Mouse (Mus musculus) limb, embryonic 10.5 days (tissue): ENCODE data around the gene Sipa1l3. TPM values are rescaled to one million over a fixed set of nuclear protein-coding genes. Genes with fewer than 3 reads are reported as not detected.

ENCODE experiments used
- DNase-seq: peaks from one replicate; pipeline ENCODE4 v3.0.0-alpha.2; 2017; ENCODE audit warnings: low spot score
- H3K27ac ChIP-seq: fragments of 300-500 bp; sonication (generic); 2 replicates; pipeline ENCODE4 v1.5.1; 2016; ENCODE audit warnings: mild to moderate bottlenecking
- H3K27me3 ChIP-seq: fragments of 300-500 bp; sonication (generic); 2 replicates; pipeline ENCODE4 v1.6.1; 2016; ENCODE audit warnings: low read depth, mild to moderate bottlenecking; ENCODE audit not compliant: poor library complexity, severe bottlenecking
- H3K36me3 ChIP-seq: fragments of 300-500 bp; sonication (generic); 2 replicates; pipeline ENCODE4 v1.6.1; 2016; ENCODE audit warnings: mild to moderate bottlenecking, moderate library complexity
- H3K4me1 ChIP-seq: fragments of 300-500 bp; sonication (generic); 2 replicates; pipeline ENCODE4 v1.6.1; 2016
- H3K4me3 ChIP-seq: fragments of 300-500 bp; sonication (generic); 2 replicates; pipeline ENCODE4 v1.5.1; 2016; ENCODE audit warnings: mild to moderate bottlenecking, moderate library complexity
- H3K9me3 ChIP-seq: fragments of 300-500 bp; sonication (generic); replicated peaks from 2 replicates; pipeline ENCODE4 v1.6.1; 2016; ENCODE audit warnings: mild to moderate bottlenecking
- WGBS: fragments of 180-500 bp; shearing (Covaris S2); methylation state at CpG from one replicate; pipeline ENCODE4 v1.1.7; 2016; 5-methylcytosine and 5-hydroxymethylcytosine counted together
- polyA plus RNA-seq: library from polyadenylated mRNA; unstranded; fragments of >200 nt; fragmentation: Nextera tagmentation; extraction: Ambion mirVana; gene quantifications from 2 replicates; pipeline ENCODE4 v1.2.1, GENCODE M21; 2016

Sipa1l3 gene
- polyA plus RNA-seq, 1 experiment from 2014 or later: 12.6 TPM

GRCm38 (mm10) chr7:29521841-29522575 lies 3.6 kb upstream of the Sipa1l3 start:
- peaks cover 16% of the 10 kb centered on the region for H3K4me1 ChIP-seq
- no peaks in the 10 kb centered on the region for H3K36me3 ChIP-seq
- no peak overlapping the region for H3K27ac ChIP-seq
- WGBS: 60% methylated on average over 5 of the region's 5 CpGs
- DNase-seq: peak; percentile 88
- H3K4me3 ChIP-seq: no peak overlapping the region
- no peaks in the 10 kb centered on the region for H3K9me3 ChIP-seq
- H3K27me3 ChIP-seq: no peaks in the 10 kb centered on the region

GRCm38 (mm10) chr7:29521365-29521764 lies 2.9 kb upstream of the Sipa1l3 start:
- Histone ChIP-seq H3K27me3 (no peaks in the 10 kb centered on the region), H3K36me3 (no peaks in the 10 kb centered on the region), H3K4me1 (peaks cover 22% of the 10 kb centered on the region), H3K27ac (no peak overlapping the region), H3K4me3 (no peak overlapping the region), H3K9me3 (no peaks in the 10 kb centered on the region)
- WGBS: 75% methylated on average over 5 of the region's 5 CpGs
- DNase-seq: no peak

GRCm38 (mm10) chr7:29520794-29521193 lies 2.4 kb upstream of the Sipa1l3 start:
- Histone ChIP-seq H3K27ac (no peak overlapping the region), H3K4me3 (no peak overlapping the region), H3K4me1 (peaks cover 25% of the 10 kb centered on the region), H3K27me3 (no peaks in the 10 kb centered on the region), H3K9me3 (no peaks in the 10 kb centered on the region), H3K36me3 (no peaks in the 10 kb centered on the region)
- DNase-seq: no peak
- 88% methylated on average over 2 of the region's 2 CpGs for WGBS

- H3K27me3 ChIP-seq: no peaks in the 10 kb centered on the region
- no peak for DNase-seq
- no peaks in the 10 kb centered on the region for H3K36me3 ChIP-seq
- peaks cover 36% of the 10 kb centered on the region for H3K4me1 ChIP-seq
- peak overlapping the region; percentile 93 for H3K4me3 ChIP-seq
- H3K27ac ChIP-seq: peak overlapping the region; percentile 92
- WGBS: under 1% methylated on average over 19 of the region's 19 CpGs
- H3K9me3 ChIP-seq: no peaks in the 10 kb centered on the region
Observed at GRCm38 (mm10) chr7:29519211-29519550, 740 bp upstream of the Sipa1l3 start.

GRCm38 (mm10) chr7:29518054-29518420 lies 404 bp downstream of the Sipa1l3 start:
- Histone ChIP-seq H3K4me3 (peak overlapping the region; percentile 93), H3K27me3 (no peaks in the 10 kb centered on the region), H3K4me1 (peaks cover 48% of the 10 kb centered on the region), H3K36me3 (no peaks in the 10 kb centered on the region), H3K27ac (peak overlapping the region; percentile 92), H3K9me3 (no peaks in the 10 kb centered on the region)
- WGBS: under 1% methylated on average over 28 of the region's 28 CpGs
- no peak for DNase-seq

GRCm38 (mm10) chr7:29517178-29517577 lies 1.3 kb downstream of the Sipa1l3 start:
- Histone ChIP-seq H3K4me3 (peak overlapping the region; percentile 93), H3K4me1 (peaks cover 51% of the 10 kb centered on the region), H3K27ac (no peak overlapping the region), H3K27me3 (no peaks in the 10 kb centered on the region), H3K36me3 (no peaks in the 10 kb centered on the region), H3K9me3 (no peaks in the 10 kb centered on the region)
- 72% methylated on average over 5 of the region's 5 CpGs for WGBS
- no peak for DNase-seq

GRCm38 (mm10) chr7:29515652-29516051 lies 2.8 kb downstream of the Sipa1l3 start:
- WGBS: 89% methylated on average over 3 of the region's 3 CpGs

GRCm38 (mm10) chr7:29512729-29513128 lies 5.7 kb downstream of the Sipa1l3 start:
- H3K4me3 ChIP-seq: no peak overlapping the region
- peaks cover 64% of the 10 kb centered on the region for H3K4me1 ChIP-seq
- no peaks in the 10 kb centered on the region for H3K27me3 ChIP-seq
- 48% methylated on average over 4 of the region's 4 CpGs for WGBS
- no peak for DNase-seq
- no peak overlapping the region for H3K27ac ChIP-seq
- H3K36me3 ChIP-seq: no peaks in the 10 kb centered on the region
- no peaks in the 10 kb centered on the region for H3K9me3 ChIP-seq

More at GRCm38 (mm10) chr7:29515652-29516051, 2.8 kb downstream of the Sipa1l3 start:
- Histone ChIP-seq H3K27ac (no peak overlapping the region), H3K4me3 (no peak overlapping the region), H3K9me3 (no peaks in the 10 kb centered on the region), H3K4me1 (peaks cover 66% of the 10 kb centered on the region), H3K27me3 (no peaks in the 10 kb centered on the region), H3K36me3 (no peaks in the 10 kb centered on the region)
- no peak for DNase-seq

- peak overlapping the region; percentile 69 for H3K27ac ChIP-seq
- H3K4me3 ChIP-seq: no peak overlapping the region
- no peaks in the 10 kb centered on the region for H3K27me3 ChIP-seq
- H3K4me1 ChIP-seq: peaks cover 54% of the 10 kb centered on the region
- no peak for DNase-seq
- no peaks in the 10 kb centered on the region for H3K9me3 ChIP-seq
- WGBS: 67% methylated on average over 9 of the region's 9 CpGs
- H3K36me3 ChIP-seq: no peaks in the 10 kb centered on the region
Observed at GRCm38 (mm10) chr7:29511598-29512275, 6.7 kb downstream of the Sipa1l3 start.

GRCm38 (mm10) chr7:29508522-29508921 lies 9.9 kb downstream of the Sipa1l3 start:
- 80% methylated on average over 7 of the region's 7 CpGs for WGBS
- Histone ChIP-seq H3K9me3 (no peaks in the 10 kb centered on the region), H3K27me3 (no peaks in the 10 kb centered on the region), H3K27ac (no peak overlapping the region), H3K36me3 (no peaks in the 10 kb centered on the region), H3K4me1 (peaks cover 58% of the 10 kb centered on the region), H3K4me3 (no peak overlapping the region)
- no peak for DNase-seq

- H3K27ac ChIP-seq: peak overlapping the region; percentile 56
- H3K4me3 ChIP-seq: no peak overlapping the region
- WGBS: 41% methylated on average over 18 of the region's 18 CpGs
- H3K4me1 ChIP-seq: peaks cover 40% of the 10 kb centered on the region
- H3K27me3 ChIP-seq: no peaks in the 10 kb centered on the region
- H3K36me3 ChIP-seq: 0 out of 2 replicates have a peak, but pooled peaks cover 4% of the 10 kb centered on the region
- no peak for DNase-seq
- no peaks in the 10 kb centered on the region for H3K9me3 ChIP-seq
Observed at GRCm38 (mm10) chr7:29505337-29506318, 12.8 kb downstream of the Sipa1l3 start.

- Histone ChIP-seq H3K4me1 (peaks cover 39% of the 10 kb centered on the region), H3K27me3 (no peaks in the 10 kb centered on the region), H3K27ac (peak overlapping the region; percentile 56), H3K4me3 (0 out of 2 replicates have a peak overlapping the region, but pooled peaks have one; percentile 2), H3K9me3 (no peaks in the 10 kb centered on the region), H3K36me3 (0 out of 2 replicates have a peak, but pooled peaks cover 4% of the 10 kb centered on the region)
- 77% methylated on average over 7 of the region's 7 CpGs for WGBS
- DNase-seq: no peak
Observed at GRCm38 (mm10) chr7:29504683-29505290, 13.7 kb downstream of the Sipa1l3 start.
